Mouse (Mus musculus): ENCODE data around the gene Gm17174. TPM values are rescaled to one million over a fixed set of nuclear protein-coding genes. Genes with fewer than 3 reads are reported as not detected.

Gene Gm17174
- polyA plus RNA-seq (2015; fragmentation: Nextera tagmentation; extraction: Ambion mirVana): not detected in 2 replicates

GRCm38 (mm10) chr14:51592039-51592438 is at the start of gene Gm17174:
Gm17174 (minus strand) TSS chr14:51592139.

DNA sequence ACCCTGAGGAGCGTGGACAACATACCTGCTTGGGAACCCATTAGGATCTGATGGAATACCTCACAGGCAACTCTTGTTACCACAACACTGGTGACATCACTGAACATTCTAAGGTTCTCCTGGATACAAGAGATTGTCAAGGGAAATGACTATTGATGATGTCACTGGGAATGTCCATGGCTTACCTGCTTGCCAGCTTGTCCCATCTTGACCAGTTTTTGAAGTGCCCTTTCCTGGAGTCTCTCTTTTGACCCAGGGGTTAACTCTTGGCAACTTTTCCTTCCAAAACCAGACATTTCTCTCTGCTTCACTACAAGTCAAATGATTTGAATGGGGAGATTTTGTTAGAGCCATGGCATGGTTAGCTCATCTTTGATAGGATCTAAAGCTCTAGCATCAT is 43.6 kb upstream of the Gm17174 start, which contains the start of gene Gm4181:
Gene Gm4181 (minus strand): TSS at position 101 of the 400 bp plus-strand sequence.

GRCm38 (mm10) chr14:51611210-51611609 is 19.3 kb upstream of the Gm17174 start, which contains the start of gene Gm17078:
Gm17078 (minus strand) TSS chr14:51611310.

GRCm38 (mm10) chr14:51573963-51574362 is 18.0 kb downstream of the Gm17174 start, which contains the start of gene Gm17175:
Gm17175 (minus strand) TSS chr14:51574063.

GRCm38 (mm10) chr14:51552490-51552889 is 39.4 kb downstream of the Gm17174 start, which contains the start of gene Gm5622:
Gm5622 (plus strand) TSS chr14:51552790.

Other genes starting within 250 kb of the Gm17174 start
- gene Gm7247, start 230.4 kb downstream of the Gm17174 start, polyA plus RNA-seq (2015; fragmentation: Nextera tagmentation; extraction: Ambion mirVana): not detected in 2 replicates
- gene Vmn2r88, start 181.3 kb downstream of the Gm17174 start, polyA plus RNA-seq (2015; fragmentation: Nextera tagmentation; extraction: Ambion mirVana): not detected in 2 replicates
- gene Vmn2r89, start 140.3 kb downstream of the Gm17174 start, polyA plus RNA-seq (2015; fragmentation: Nextera tagmentation; extraction: Ambion mirVana): not detected in 2 replicates
- gene Gm5622, start 39.3 kb downstream of the Gm17174 start, polyA plus RNA-seq (2015; fragmentation: Nextera tagmentation; extraction: Ambion mirVana): not detected in 2 replicates
- not detected in 2 replicates for gene Gm17175, start 18.1 kb downstream of the Gm17174 start, polyA plus RNA-seq (2015; fragmentation: Nextera tagmentation; extraction: Ambion mirVana)
- not detected in 2 replicates for gene Gm17078, start 19.2 kb upstream of the Gm17174 start, polyA plus RNA-seq (2015; fragmentation: Nextera tagmentation; extraction: Ambion mirVana)
- gene Gm4181, start 43.5 kb upstream of the Gm17174 start, polyA plus RNA-seq (2015; fragmentation: Nextera tagmentation; extraction: Ambion mirVana): not detected in 2 replicates
- not detected in 2 replicates for gene Gm17079, start 103.3 kb upstream of the Gm17174 start, polyA plus RNA-seq (2015; fragmentation: Nextera tagmentation; extraction: Ambion mirVana)
- gene Gm5800, start 125.0 kb upstream of the Gm17174 start, polyA plus RNA-seq (2015; fragmentation: Nextera tagmentation; extraction: Ambion mirVana): not detected in 2 replicates
- gene Ang4, start 181.5 kb upstream of the Gm17174 start, polyA plus RNA-seq (2015; fragmentation: Nextera tagmentation; extraction: Ambion mirVana): not detected in 2 replicates
- not detected in 2 replicates for gene AY358078, start 207.9 kb upstream of the Gm17174 start, polyA plus RNA-seq (2015; fragmentation: Nextera tagmentation; extraction: Ambion mirVana)